Mouse (Mus musculus) frontal cortex, adult 2 months (tissue): ENCODE measurements around the gene Pappa. TPM values are rescaled to one million over a fixed set of nuclear protein-coding genes. Genes with fewer than 3 reads are reported as not detected.
A peak's percentile ranks its signal among the peaks of the same experiment; 100 is the strongest.

Experiments used
- DNase-seq, 2 experiments: peaks; one replicate each; pipeline ENCODE4 v3.0.0; 2022; ENCODE audit warnings: low spot score in 1 of 2; ENCODE audit errors: extremely low spot score in 1 of 2
- polyA plus RNA-seq: library from polyadenylated mRNA; depleted of rRNA; stranded (reverse); fragments of >200 nt; gene quantifications from 2 replicates; pipeline ENCODE4 v1.2.3, GENCODE M21; 2012

Gene Pappa
- polyA plus RNA-seq, 1 experiment = 0.42 TPM

DNA sequence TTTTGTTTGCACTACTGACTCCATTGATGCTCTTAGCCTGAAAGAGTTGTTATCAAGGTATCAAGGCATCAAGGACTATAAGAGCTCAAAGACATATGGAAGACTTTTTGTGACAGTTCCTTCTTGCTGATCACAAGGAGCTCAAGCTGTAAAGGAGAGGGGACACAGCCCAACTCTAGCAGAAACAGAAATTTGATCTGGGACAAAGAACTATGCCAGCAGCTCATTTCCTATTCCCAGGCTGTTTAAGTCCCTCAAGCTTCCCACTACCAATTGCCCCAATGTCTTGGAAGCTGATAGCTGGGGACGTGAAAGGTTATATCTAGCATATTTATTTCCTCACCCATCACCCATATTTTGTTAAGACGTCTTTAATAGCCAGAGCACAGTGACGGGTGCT is 39.7 kb downstream of the Pappa start:
- DNase-seq = no peak

DNA sequence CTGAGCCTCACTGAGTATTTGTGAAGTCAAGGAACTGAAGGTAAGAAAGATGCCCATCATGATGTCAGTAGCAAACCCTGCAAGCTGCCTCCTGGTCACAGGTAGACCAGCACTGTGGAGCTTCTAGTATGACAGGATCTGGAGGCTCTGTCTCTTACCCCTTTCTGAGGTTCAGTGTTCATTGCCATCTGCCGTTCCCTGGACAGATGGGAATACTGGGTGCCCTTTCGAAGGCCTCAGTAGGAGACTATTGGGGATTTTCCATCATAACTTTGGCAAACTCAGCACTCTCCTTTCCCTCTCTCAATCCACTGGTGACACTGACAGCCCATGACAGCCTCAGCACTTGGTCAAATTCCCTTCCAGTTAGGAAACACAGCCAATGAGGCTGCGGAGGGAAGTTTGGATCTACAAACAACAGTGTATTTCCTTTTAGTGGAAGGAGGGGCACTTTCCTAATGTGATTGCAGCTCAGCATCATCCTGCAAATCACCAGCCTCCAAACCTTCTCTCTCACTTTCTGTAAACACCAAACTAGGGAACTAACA is 42.4 kb downstream of the Pappa start:
- DNase-seq = no peak

DNA sequence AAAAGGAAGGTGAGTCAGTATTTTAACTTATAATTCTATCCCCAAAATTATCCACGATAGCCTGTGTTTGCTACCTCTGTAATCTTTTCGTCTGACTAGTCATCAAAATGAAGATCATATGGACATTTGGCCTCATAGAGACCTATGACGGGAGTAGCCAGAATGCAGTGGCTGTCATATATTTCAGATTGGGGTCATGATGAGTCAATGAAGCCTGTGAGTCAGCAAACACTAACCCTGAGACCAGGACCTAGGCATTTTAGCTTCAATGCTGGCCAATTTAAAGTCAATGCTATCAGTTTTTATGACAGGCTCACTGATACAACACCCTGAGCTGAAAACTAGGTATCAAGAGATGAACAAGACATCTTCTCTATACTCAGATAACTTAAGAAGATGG is 50.5 kb downstream of the Pappa start:
- no peak for DNase-seq

DNA sequence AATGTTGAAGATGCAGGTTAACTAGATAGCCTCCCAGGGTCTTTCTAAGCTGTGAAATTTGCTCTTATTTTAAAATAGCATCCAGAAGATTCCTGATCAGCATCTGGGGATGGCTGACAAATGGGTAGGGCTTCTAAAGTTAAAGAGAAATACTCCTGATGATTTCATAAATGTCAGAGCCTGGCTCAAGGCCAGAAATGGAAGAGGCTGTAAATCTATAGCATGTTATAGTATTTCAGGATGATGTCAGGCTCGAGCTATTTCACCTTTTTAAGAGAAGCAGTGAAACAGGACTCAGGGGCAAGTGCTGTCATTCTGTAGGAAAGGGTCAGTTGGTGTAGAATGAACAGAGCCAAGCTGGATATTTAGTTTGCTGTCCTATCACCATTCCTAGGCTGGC is 54.2 kb downstream of the Pappa start:
- DNase-seq = no peak

DNA sequence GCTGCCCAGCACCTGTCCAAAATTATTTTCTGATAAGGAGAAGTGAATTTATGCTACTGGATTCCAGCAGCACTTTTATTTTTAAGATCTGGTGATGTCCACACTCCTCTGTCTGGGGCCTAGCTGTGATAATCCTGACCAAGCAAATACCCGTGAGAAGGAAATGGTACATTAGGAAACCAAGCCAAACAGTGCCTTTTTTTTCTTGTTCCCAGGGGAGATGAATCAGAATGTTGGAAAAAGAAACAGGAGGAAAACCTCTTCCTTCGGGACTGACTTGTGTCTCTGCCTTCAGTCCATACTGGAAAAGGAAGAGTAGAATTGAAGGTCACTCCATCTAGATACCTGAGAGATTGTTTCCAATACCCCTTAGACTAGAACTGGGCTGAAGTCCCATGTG is 63.3 kb downstream of the Pappa start:
- DNase-seq = no peak

DNA sequence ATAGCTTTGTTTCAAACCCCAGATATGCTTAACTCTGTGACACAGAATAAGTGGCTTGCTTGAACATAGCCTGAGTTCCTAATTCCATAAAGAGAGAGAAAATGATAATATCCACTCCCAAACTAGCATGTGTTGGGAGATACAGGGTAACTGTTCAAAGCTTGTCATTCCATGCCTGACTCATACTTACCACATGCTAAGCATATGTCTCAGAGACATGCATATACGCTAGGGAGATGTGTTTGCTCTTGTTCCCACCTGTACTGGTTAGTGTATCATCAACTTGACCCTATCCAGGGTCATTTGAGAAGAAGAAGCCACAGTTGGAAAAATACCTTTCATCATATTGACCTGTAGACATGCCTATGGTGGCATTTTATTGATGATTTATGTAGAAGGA is 63.7 kb downstream of the Pappa start:
- DNase-seq = no peak

DNA sequence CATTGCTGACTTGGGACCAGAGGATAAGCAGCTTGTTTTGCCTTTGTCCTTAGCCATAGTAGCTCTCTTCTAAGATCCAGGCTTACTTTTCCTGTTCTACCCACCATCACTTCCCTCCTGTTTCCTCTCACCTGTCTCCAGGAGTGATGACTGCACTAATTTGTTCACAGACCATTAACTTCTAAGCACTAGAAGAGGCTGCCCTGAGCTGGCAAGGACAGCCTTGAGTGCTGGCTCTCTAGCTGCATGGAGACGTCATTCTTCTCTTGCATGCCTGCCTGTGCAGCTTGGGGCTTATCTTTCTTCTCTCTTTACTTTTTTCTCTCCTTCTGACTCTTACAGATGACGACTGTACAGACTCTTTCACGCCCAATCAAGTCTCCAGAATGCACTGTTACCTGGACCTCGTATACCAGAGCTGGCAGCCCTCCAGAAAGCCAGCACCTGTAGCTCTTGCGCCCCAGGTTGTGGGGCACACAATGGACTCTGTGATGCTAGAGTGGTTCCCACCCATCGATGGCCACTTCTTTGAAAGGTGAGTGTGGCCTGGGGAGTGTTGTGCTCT is 65.0 kb downstream of the Pappa start:
- DNase-seq = no peak

DNA sequence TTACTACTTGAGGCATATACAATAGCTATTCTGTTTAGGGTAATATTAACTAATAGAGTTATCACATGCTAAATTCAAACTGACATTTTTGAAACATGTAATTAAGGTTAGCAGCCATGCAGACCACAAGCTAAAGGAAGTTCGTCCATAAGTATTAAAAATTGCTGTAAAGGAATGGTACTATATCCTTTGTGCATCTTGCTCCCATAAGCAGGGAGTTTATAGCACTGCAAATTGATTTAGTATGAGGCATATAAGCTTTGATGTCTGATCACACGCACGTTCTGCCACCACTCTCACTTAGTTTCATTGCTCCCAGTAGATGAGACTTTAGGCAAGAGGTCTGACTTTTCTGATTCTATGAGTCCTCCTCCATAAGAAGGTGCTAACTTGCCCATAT is 68.8 kb downstream of the Pappa start:
- DNase-seq = no peak

DNA sequence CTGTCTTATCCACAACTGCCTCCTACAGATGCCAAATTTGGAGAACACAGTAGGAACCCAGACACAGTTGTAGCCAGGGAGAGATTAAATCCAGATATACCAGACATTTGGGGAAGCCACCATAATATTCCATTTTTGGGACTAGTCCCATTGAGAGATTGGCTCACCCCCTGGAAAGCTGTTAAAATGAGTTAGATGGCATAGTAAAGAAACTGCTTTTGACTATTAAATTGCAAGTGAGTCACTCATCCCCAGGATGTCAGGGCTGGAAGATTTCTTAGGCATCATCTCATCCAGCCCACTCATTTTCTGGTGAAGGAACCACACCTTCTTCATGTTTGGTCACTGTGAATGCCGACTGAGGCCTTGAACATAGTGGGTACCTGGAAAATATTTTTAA is 72.0 kb downstream of the Pappa start:
- DNase-seq = peak in 1 of 2 experiments; percentile 16

DNA sequence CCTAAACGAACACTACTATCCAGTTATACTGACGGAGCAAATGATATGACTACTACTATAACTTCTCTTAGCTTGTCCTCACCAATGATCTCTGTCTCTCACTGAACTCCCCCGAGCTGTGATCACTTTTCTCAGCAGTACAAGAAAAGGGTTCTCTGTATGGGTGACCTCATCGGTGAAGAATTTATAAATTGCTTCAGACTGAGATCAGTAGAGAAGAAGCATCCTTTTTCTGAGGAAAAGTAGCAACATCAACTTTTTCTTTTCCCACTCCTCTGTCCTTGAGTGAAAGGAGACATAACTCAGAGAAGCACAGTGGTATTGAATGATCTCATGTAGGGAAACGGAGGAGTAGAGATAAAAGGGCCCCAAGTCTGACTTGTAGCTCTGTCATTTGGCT is 79.7 kb downstream of the Pappa start:
- DNase-seq = no peak

DNA sequence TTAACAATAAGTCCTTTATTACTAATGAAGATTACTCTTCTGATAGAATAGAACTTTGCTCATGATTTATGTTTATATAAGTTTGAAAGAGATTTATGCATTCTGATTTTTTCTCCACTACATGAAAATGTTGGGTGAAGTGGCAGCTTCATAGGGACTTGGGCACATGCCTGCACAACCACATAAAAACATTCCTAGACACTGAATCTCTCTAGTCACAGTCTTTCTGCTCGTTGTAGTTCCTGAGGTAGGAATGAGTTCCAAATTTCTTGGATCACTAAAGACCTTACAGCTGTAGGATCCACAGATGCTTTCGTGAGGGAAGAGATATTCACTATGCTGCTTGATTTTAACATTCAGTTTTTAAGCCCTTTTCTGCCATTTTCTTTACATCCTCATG is 81.5 kb downstream of the Pappa start:
- DNase-seq = no peak

DNA sequence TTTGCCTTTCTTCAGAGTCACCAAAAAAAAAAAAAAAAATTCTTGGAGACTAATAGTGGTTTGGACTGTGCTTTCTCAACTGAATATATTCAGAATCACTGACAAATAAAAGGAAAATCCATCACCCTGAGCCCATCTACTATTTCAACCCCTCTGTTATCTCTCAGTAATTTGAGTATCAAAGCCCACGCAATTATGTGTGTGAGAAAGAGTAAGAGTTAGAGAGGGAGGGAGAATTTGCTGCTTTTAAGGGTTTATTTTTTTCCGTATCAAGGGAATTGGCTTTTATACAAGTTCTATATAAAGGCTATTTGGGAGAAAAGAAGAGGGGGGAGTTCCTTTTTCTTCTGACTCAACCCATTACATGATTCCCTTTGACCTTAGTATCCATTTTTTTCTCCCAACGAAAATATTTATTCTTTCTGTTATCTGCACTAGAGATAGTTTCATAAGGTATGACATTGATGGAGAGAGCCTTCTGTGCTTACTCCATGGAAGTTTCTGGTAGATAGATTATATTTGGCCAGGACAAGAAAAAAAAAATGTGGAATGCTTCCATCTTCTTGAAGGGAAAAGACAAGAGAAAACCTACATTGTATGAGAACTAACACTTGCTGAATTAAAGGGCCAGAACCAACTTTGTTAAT is 85.5 kb downstream of the Pappa start:
- no peak for DNase-seq

DNA sequence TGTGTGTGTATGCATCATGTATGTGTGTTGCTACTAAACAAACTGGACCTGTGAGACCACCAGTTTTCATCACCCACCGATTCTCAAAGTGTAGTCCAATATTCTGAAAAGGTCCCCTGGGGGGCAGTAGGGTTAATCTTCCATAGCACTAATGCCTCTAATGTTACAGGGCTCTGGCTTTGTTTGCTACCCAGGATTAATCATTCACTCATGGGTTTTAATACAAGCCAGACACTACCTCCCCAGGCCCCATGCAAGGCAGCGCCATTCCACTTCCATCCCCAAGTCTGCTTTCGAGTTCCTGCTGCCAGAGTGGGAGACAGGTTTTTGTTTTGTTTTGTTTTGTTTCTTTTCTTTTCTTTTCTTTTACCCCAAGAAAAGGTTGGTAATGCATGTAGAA is 92.7 kb downstream of the Pappa start:
- no peak for DNase-seq

DNA sequence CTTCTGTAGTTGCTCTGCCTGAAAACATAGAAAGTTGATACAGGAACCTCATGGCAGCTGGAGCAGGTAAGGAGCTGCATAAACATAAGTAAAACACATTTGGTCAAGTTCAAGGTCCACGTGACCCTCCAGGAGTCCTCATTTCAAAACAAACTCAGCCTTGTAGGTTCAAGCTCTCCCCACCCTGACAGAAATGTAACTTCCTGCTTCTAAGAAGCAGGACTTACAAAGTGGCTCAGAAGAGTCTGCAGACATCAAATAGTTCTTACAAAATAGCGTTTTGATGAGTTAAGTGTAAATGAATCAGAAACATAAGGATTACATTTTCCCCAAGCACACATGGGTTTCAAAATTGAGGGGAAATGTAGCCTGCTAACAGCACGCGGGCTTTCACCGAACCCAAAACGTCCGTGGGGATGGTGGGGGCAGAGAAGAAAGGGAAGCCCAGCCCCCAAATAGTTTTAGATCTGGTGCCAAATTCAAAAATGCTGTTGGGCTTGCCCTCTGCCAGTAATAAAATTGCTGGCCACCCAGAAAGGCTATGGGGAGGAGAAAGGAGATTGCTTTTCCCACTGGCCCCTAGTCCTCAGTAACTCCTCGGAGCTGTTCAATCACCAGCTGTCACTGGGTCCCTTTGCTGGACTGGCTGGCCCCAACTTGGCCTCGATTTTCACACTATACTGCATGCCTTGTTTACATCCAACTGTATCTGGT is 93.8 kb downstream of the Pappa start:
- DNase-seq = no peak

DNA sequence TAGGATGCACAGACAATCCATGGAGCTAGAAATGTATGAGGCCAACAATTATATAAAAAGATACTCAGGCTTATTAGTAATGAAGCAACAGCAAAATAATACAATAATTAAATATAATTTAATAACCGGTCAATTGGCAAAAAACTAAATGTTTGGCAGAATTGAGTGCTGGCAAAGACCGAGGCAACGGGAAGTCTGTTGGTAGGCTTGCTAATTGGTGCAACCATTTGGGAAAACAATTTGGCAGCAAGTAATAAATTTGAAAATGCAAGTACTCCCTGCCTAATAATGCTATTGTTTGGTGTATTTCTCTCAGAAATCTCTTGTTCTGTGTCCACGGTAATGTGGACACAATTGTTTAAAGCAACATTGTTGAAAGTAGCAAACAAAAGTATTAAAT is 99.9 kb downstream of the Pappa start:
- DNase-seq = no peak

DNA sequence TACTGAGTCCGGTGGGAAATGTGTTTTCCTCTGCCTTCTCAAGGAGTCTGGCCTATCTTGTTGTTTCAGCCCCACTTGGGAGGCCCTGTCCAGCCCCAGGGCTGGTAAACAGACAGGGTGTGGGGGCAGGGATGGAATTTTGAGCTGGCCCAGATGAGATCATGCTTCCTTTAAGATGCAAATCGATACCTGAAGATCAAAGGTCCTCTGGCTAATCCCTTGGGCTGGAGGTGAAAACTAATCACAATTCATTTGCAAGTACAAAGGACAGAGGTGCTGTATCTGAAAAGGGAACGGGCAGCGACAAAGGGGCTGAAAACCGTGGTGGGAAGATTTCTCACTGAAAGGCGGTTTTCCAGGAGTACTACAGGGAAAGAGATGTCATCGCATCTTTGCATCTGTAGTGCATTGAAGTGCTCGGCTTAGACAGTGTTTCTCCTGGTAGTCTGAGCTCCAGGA is 114.6 kb downstream of the Pappa start:
- DNase-seq = no peak

DNA sequence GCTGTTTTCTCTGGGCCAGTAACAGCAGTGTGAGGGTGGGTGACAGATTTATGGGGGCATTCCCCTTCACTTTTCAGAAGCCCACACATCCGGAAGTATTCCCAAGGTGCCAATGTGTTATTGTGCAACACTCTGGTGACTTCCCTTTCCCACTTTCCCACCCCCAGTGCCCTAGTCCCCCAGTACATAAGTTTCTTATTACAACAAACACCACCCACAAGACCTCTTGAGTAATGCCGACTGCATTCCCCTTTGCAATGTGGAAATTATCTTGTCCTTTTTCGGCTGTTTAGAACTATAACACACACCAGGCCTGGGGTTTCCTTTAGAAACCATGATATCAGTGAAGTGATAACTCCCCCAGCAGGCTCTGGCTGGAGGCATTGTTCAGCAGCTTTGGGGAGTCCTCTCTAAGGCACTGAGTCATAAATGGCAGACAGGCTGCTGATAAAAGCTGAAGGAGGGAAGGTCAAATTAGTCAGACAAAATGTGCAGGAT is 118.5 kb downstream of the Pappa start:
- peak in 1 of 2 experiments; percentile 1 for DNase-seq

DNA sequence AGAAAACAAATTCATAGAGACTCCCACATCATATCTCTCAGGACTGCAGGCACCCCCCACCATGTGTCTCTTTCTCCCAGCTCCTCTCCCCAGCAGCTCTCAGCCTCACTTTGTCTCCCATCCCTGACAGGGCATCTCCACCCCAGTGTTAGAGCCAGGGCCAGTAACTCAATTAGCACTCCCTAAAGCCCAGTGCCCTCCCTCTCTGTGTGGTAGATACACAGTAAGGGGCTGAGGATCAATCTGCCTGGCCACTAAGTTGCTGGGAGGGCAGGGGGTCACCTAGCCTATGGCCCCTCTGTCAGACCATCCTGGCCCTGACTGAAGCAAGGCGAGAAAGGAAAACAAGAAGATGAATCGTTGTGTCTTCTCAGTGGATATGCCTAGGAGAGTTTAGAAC is 119.3 kb downstream of the Pappa start:
- no peak for DNase-seq

DNA sequence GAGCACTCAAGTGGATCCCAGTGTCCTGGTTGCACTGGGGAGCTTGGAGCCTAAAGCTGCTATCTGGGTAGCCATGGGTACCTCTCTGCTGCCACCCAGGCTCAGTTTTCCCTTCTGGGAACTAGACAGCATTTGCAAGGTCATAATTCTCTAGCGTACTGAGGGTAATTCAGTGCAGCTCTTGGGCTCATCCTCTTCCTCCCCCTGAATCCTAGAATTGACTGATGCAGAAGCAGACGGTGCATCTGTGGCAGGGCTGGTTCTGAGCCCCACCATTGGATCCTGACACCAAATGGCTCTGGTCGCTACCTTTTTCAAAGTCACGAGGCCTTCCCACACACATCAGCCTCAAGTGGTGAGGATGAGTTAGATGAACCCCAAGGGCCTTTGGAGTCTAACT is 121.0 kb downstream of the Pappa start:
- no peak for DNase-seq

DNA sequence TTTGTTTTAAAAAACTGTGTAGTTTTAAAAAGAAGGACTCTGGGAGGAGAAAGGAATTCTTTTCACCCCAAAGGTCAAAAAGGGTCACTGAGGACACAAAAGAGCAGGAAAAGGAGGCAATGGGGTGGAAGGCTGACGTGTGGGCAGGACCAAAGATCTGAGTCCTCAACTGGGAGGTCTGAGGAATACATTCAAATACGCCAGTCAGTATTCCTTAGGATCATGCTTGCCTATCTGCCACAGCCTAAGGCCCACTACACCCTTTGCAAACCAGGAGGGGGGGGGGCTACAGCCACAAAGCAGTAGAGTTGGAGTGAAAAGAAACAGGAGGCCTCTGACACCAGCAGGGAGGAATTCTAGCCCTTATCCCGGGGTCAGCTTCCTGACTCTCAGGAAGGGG is 121.5 kb downstream of the Pappa start:
- DNase-seq = no peak

DNA sequence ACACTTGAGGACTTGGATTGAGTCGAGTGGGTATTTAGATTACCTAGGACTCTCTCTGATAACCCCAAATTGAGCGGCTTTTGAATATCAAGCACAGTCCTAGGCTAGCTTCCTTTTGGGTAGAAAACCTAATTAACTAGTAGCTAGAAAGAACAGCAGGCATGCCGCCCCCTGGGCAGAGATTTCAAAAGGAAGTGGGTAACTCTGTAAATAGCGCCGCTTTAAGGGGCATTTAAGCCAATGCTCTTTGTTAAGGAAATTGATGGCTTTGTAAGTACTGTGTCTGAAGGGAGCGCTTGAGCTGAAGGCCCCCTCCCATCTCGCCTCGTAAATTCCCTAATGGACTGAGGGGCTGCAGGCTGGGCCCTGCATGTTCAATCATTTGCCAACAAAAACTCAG is 128.2 kb downstream of the Pappa start:
- no peak for DNase-seq

DNA sequence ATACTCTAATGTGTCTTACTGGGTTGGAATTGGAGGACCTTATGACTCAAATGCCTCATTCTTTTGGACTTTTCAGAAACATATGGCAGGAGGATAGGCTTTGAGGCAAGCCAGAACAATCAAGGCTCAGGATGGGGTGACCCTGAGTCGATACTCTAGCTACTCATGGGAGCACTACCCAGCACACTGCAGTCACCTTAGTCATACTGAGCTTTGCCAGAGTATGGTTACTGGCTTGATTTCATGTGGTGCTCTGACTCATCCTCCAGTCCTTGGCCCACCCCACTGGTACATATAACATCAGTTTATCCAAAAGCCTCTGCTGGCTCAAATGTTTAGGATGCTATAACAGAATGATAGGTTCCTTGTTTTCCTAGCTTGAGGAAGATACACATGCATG is 130.1 kb downstream of the Pappa start:
- DNase-seq = no peak
